Mouse (Mus musculus) kidney, adult 8-10 months (tissue): Measurements from ENCODE around the gene Olfr56.
"Not testable (repeated sequence)": the region's sequence is repeated elsewhere in the genome, so short reads cannot be mapped to it uniquely, and the experiment has no call there.

Experiments used
- DNase-seq, 2 experiments: peaks; one replicate each; pipeline ENCODE4 v3.0.0; 2022

Olfr56 gene

GRCm38 (mm10) chr11:48978240-48978939, at the start of gene Olfr56:
Gene Olfr56 (plus strand): TSS chr11:48978889.
- DNase-seq = not testable (repeated sequence)

- DNase-seq = not testable (repeated sequence)
Measured at GRCm38 (mm10) chr11:48933422-48933821, 45.3 kb upstream of the Olfr56 start.

GRCm38 (mm10) chr11:48933923-48934322, 44.8 kb upstream of the Olfr56 start:
- not testable (repeated sequence) for DNase-seq

GRCm38 (mm10) chr11:48935291-48935690, 43.4 kb upstream of the Olfr56 start:
- not testable (repeated sequence) for DNase-seq

- not testable (repeated sequence) for DNase-seq
Measured at GRCm38 (mm10) chr11:48939286-48939685, 39.4 kb upstream of the Olfr56 start.

GRCm38 (mm10) chr11:48946090-48946489, 32.6 kb upstream of the Olfr56 start, which contains the start of gene Psme2b:
Gene Psme2b (minus strand): TSS chr11:48946190.
- DNase-seq = not testable (repeated sequence)

GRCm38 (mm10) chr11:48974686-48975085, 4.0 kb upstream of the Olfr56 start:
- DNase-seq = not testable (repeated sequence)

GRCm38 (mm10) chr11:48979251-48979650, 562 bp downstream of the Olfr56 start, which contains the start of gene 9930111J21Rik1:
Gene 9930111J21Rik1 (minus strand): TSS chr11:48979398.
- not testable (repeated sequence) for DNase-seq

- DNase-seq = not testable (repeated sequence)
Measured at GRCm38 (mm10) chr11:48980052-48980451, 1.4 kb downstream of the Olfr56 start.

GRCm38 (mm10) chr11:48982848-48983247, 4.2 kb downstream of the Olfr56 start:
- DNase-seq = not testable (repeated sequence)

- not testable (repeated sequence) for DNase-seq
Measured at GRCm38 (mm10) chr11:48988219-48988618, 9.5 kb downstream of the Olfr56 start.

GRCm38 (mm10) chr11:48989981-48990380, 11.3 kb downstream of the Olfr56 start:
- not testable (repeated sequence) for DNase-seq

- DNase-seq = peak; percentile 15 to 48
Measured at GRCm38 (mm10) chr11:48991740-48992520, 13.2 kb downstream of the Olfr56 start, which contains the start of gene Gm12185. Gene Gm12185 (minus strand): TSS chr11:48992226.

- not testable (repeated sequence) for DNase-seq
Measured at GRCm38 (mm10) chr11:48993296-48993695, 14.6 kb downstream of the Olfr56 start.

- DNase-seq = peak in 1 of 2 experiments; percentile 7
Measured at GRCm38 (mm10) chr11:48994018-48994417, 15.3 kb downstream of the Olfr56 start, which contains the start of gene Tgtp1. Gene Tgtp1 (minus strand): TSS chr11:48994172.

GRCm38 (mm10) chr11:49000411-49000810, 21.7 kb downstream of the Olfr56 start:
- not testable (repeated sequence) for DNase-seq

- not testable (repeated sequence) for DNase-seq
Measured at GRCm38 (mm10) chr11:49006317-49006716, 27.6 kb downstream of the Olfr56 start.

GRCm38 (mm10) chr11:49006785-49007184, 28.1 kb downstream of the Olfr56 start:
- DNase-seq = not testable (repeated sequence)

GRCm38 (mm10) chr11:49012074-49012473, 33.4 kb downstream of the Olfr56 start:
- not testable (repeated sequence) for DNase-seq

GRCm38 (mm10) chr11:49050064-49050463, 71.4 kb downstream of the Olfr56 start:
- not testable (repeated sequence) for DNase-seq

- not testable (repeated sequence) for DNase-seq
Measured at GRCm38 (mm10) chr11:49051093-49051891, 72.6 kb downstream of the Olfr56 start, which contains the start of gene 9930111J21Rik2. Gene 9930111J21Rik2 (minus strand): TSS chr11:49051242.

- DNase-seq = not testable (repeated sequence)
Measured at GRCm38 (mm10) chr11:49051894-49052293, 73.2 kb downstream of the Olfr56 start.
